Mouse (Mus musculus): Measurements from ENCODE around the gene Gse1.
A peak's percentile ranks its signal among the peaks of the same experiment; 100 is the strongest.

The Gse1 gene

GRCm38 (mm10) chr8:120243222-120243621 lies 15.0 kb downstream of the Gse1 start:
- no peak for DNase-seq (ENCODE audit: low spot score)

DNA sequence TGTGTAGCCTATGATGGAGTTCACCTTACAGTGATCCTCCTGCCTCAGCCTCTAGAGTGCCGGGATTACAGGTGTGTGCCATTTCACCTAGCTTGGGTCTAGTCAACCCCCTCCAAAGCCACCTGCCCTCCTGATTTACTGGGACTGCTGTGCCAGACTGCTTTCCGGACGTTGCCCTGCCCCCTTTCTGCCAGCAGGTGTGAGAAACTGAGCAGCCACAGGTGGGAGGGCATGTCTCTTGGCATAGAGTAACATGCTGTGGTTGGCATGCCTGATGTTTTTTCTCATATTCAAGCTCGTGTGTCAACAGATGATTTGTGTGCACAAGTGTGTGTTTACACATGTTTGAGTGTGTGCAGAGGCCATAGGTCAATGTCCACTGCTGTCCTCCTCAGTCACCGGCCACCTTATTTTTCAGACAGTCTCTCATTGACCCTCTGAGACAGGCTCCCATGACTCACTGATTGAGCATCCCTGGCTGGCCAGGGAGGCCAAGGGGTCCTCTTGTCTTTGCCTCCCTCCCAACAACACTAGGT lies 15.7 kb downstream of the Gse1 start:
- no peak for DNase-seq (ENCODE audit: low spot score)

GRCm38 (mm10) chr8:120244553-120244952 lies 16.3 kb downstream of the Gse1 start:
- no peak for DNase-seq (ENCODE audit: low spot score)

GRCm38 (mm10) chr8:120247618-120248017 lies 19.4 kb downstream of the Gse1 start:
- DNase-seq (ENCODE audit: low spot score): no peak

DNA sequence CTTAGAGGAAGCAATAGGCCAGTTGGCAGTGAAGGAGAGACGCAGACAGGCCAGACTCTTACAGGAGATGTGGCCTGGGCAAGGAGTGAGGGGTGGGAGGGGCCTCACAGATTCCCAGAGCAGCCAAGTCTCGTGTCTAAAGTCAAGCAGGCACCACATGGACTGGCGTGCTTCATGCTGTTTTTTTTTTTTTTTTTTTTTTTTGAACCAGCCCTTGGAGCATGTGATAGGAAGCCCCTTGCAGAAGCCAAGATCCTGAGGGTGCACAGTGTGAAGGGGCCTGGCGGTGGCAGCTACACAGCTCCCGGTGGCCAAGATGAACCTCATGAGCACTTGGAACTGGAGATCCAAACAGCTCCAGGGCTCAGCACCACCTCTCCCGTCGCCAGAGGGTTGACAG lies 19.8 kb downstream of the Gse1 start:
- no peak for DNase-seq (ENCODE audit: low spot score)

- no peak for DNase-seq (ENCODE audit: low spot score)
Observed at GRCm38 (mm10) chr8:120248451-120248850, 20.2 kb downstream of the Gse1 start.

GRCm38 (mm10) chr8:120249800-120250336 lies 21.6 kb downstream of the Gse1 start:
- DNase-seq (ENCODE audit: low spot score): no peak

- no peak for DNase-seq (ENCODE audit: low spot score)
Observed at GRCm38 (mm10) chr8:120250750-120251410, 22.6 kb downstream of the Gse1 start.

GRCm38 (mm10) chr8:120251411-120252035 lies 23.3 kb downstream of the Gse1 start:
- DNase-seq (ENCODE audit: low spot score): no peak

- no peak for DNase-seq (ENCODE audit: low spot score)
Observed at GRCm38 (mm10) chr8:120253626-120254025, 25.4 kb downstream of the Gse1 start.

DNA sequence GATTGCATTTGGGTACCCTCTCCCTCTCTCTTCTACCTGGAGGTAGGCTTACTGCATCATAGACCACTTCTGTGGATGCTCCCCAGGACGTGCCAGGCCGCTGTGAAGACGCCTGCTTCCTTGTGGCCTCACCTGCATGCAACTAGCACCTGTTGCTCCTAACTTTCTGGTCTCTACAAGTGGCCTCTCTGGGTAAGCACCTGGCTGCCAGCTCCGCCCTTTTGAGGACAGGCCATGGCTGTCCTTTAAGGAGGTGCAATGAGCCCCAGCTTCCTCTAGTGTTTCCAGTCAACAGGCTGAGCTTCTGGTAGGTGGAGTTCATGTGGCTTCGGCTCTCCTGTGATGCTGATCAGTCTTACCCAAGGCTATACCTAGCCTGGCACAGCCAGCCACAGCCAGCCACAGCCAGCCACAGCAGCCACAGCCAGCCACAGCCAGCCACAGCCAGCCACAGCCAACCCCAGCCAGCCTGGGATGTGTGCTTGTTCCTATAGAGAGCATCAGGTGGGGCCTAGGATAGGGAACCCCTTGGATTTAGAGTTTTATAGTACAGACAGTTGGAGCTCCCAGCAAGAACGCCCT lies 27.2 kb downstream of the Gse1 start:
- DNase-seq (ENCODE audit: low spot score): no peak

GRCm38 (mm10) chr8:120256958-120257357 lies 28.7 kb downstream of the Gse1 start:
- DNase-seq (ENCODE audit: low spot score): no peak

- no peak for DNase-seq (ENCODE audit: low spot score)
Observed at GRCm38 (mm10) chr8:120259206-120259605, 30.9 kb downstream of the Gse1 start.

DNA sequence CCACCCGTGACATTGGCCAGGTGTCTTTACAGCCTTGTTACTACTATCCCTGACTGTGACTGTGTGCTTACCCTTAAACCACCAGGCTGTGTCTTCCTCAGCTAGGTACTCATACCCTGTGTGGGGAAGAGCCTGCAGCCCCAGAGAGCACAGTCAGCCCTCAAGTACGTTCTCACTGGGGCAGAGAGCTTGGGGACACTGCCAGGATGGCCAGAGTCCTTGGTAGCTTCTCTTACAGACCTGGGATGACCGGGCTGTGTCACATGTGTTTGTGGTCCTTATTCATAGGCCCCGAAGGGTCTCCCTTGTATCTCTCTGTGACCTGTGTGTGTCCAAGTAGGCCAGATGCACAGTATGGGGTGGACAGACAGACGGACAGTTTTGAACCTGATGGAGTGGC lies 32.4 kb downstream of the Gse1 start:
- DNase-seq (ENCODE audit: low spot score): no peak

DNA sequence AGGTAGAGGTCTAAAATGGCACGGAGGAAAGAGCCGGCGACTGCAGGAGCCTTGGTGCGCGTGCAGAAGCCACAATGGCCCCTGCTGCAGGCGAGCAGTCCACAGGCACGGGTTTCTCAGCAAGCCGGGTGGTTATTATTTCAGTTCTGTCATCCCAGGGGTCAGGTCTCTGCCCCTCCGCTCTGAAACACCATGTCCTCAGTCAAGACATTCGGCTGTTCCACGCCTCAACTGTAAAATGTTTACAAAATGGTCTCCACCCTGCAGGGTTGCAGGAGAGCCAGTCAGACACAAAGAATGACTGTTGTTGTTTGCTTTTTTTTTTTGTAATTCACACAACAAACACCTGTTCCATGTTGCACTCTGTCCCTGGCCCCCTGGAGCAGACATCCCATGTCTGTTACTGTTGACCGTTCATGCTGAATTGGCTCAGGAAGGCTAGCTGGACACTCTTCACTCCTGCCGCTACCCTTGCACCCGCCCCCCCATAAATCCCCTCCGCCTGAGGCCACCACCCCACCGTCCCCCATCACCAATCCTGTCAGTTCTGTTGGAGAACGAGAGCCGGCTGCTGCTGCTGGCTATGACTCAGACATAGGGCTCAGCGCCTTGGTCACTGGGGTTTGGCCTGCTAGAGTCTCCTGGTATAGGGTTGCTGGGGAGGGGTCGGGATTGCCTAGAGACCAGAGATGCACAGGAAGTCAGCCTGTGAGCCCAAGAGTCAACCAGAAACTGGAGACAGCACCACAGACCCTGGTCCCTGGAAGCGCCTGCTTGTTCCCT lies 33.3 kb downstream of the Gse1 start:
- no peak for DNase-seq (ENCODE audit: low spot score)

- DNase-seq (ENCODE audit: low spot score): no peak
Observed at GRCm38 (mm10) chr8:120263879-120264278, 35.6 kb downstream of the Gse1 start.

GRCm38 (mm10) chr8:120264388-120264943 lies 36.2 kb downstream of the Gse1 start:
- DNase-seq (ENCODE audit: low spot score): no peak

DNA sequence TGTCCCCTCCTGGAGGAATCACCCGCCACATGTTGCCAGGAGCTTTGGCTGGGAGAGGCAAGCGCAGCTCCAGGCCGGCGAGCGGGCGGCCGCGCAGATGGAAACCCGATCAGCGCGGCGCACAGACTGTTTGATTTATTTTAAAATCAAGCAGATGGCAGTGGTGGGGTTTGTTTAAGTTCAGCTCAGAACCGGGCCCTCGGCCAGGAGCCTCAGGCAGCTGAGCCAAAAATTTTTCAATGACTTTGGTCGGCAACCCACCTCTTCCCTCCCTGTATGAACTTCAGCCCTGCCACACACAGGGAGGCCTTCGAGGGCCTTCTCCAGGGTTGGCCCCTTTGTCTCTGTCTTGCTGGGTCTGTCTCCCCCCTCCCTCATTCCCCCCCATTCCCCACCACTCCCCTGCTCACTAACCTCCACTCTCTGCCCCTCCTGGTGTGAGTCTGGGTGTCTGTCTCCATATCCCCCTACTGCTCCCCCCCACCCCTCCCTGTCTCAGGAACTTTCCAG lies 36.7 kb downstream of the Gse1 start:
- no peak for DNase-seq (ENCODE audit: low spot score)

GRCm38 (mm10) chr8:120265471-120265870 lies 37.2 kb downstream of the Gse1 start:
- peak; percentile 47 for DNase-seq (ENCODE audit: low spot score)

GRCm38 (mm10) chr8:120268541-120268980 lies 40.3 kb downstream of the Gse1 start:
- DNase-seq (ENCODE audit: low spot score): no peak

- no peak for DNase-seq (ENCODE audit: low spot score)
Observed at GRCm38 (mm10) chr8:120270449-120270848, 42.2 kb downstream of the Gse1 start.

- no peak for DNase-seq (ENCODE audit: low spot score)
Observed at GRCm38 (mm10) chr8:120273430-120273829, 45.2 kb downstream of the Gse1 start.

Data from urinary bladder, postnatal 25 days (tissue).